Mouse (Mus musculus) right cerebral cortex, postnatal 25 days (tissue): ENCODE measurements around the gene Prdm16.
A peak's percentile ranks its signal among the peaks of the same experiment; 100 is the strongest.

Experiments used
- DNase-seq: peaks from one replicate; pipeline ENCODE4 v3.0.0; 2022

Gene Prdm16

DNA sequence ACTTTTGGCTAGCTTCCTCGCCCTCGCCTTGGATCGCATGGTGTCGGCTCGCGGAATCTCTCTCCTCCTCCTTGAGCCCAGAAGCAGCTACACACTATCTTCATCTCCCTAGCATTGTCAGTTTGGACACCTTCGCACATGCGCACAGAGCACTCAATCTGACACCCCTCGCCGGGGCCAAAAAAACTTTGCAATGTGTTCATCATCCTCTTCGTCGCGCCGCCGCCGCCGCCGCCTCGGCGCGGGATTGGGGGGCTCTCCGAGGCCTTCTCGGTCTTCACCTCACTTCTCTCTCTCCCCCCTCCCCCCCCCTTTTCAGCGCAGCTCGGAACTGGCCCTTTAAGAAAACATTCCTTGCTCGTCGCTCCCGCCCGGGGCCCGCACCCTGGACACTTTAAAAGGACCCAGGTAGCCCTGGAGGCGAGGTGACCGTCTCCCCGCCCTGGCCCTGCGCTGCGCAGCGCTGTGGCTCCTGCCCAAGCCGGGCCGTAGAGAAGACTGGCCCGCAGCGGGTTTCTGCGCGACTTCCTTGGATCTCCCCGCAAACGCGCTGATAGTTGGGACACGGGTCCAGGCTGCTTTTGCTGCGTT lies at the start of gene Prdm16:
TSS of gene Prdm16 (minus strand) at position 153 of the 591 bp plus-strand sequence.
- peak; percentile 40 for DNase-seq

DNA sequence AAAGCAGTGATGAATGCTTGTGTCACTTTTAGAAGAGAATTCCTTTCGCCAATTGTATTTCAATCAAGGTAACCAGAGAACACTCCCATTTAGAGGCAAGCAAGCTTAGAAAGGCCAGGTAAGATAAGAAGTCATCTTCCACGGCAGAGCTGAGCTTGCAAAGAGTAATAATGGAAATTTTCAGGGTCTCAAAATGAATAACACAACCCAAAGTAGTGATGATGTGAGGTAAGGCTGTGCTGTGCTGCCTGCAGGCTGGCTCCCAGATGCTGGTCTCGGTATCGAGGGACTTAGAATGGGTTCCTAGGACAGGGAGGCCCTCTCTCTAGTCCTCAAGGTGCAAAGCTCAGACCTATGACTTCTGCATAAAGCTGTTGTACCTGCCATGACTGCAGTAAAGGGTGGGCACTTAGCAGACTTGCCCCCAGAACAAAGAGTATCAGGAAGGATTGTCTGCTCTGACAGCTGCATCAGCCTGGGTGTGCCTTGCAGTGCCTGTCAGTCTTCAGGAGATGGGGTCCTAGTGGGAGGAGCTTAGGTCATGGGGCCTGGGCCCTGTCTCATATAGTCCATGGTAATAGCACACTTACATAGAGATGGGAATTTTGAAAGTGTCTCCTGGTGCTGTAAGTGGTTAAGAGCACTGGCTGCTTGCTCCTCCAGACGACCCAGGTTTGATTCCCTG lies 46.5 kb upstream of the Prdm16 start:
- DNase-seq: no peak

DNA sequence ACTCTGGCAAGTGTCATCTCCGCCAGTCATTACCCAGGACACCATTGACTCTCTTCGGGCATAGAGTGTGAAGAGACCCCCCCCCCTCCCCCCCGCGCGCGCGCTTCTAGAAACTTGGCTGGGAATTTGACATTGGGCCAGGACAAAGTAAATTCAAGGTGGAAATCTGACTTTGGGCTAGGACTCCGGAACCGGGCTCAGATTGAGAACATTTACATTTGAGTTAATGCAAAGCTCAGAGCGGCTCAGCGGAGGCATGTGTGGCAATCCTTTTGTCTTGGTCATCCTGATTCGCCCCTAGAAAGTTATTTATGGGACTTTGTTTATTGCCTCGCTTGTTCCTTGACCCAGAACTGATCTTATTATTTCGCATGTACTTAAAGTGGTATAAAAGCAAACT lies 45.6 kb upstream of the Prdm16 start:
- DNase-seq: no peak

DNA sequence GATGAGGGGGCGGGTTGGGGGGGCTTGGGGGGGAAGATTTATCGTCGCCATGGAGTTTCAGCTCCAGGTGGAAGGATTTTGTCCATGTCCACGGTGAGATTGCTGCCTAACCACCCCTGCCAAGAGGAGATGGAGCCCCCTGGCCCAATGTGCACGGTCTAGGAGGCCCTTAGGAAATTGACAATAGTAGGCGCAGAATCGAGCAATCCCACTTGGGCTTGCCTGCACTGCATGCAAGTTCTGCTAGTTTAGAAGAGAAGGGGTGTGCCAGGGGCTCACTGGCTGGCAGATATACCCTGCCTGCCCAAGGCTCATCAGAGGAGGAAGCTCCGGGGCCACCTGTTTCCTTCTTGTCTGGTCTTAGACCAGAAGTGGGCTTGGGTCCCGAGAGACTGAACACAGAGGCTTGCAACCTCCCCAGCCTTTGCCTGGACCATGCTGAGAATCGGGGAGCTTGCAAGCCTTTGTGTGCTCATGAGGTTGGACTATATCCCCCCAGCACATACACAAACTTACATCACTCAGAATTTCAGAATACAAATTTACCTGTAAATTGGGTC lies 38.8 kb upstream of the Prdm16 start:
- no peak for DNase-seq

- no peak for DNase-seq
Measured at GRCm38 (mm10) chr4:154674966-154675365, 38.3 kb upstream of the Prdm16 start.

- peak; percentile 31 for DNase-seq
Measured at GRCm38 (mm10) chr4:154674541-154674940, 37.9 kb upstream of the Prdm16 start.

DNA sequence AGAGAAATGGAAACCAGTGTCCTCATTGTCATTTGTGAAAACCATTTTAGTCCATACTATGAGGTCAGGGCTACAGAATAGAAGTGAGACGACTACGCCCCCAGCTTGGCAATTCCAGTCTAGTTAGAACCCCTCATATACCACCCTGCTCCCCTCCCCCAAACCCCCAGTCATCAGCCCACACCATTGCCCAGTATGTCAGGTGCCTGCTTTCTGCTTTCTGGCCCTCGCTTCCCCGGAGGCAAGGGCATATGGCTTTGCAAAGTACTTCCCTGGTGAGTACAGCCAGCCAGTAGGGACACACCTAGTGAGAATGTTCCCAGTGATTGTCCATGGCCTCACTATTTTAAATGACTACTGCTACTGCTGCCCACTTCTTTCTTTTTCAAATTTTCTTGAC lies 37.3 kb upstream of the Prdm16 start:
- no peak for DNase-seq

- no peak for DNase-seq
Measured at GRCm38 (mm10) chr4:154672027-154672426, 35.4 kb upstream of the Prdm16 start.

DNA sequence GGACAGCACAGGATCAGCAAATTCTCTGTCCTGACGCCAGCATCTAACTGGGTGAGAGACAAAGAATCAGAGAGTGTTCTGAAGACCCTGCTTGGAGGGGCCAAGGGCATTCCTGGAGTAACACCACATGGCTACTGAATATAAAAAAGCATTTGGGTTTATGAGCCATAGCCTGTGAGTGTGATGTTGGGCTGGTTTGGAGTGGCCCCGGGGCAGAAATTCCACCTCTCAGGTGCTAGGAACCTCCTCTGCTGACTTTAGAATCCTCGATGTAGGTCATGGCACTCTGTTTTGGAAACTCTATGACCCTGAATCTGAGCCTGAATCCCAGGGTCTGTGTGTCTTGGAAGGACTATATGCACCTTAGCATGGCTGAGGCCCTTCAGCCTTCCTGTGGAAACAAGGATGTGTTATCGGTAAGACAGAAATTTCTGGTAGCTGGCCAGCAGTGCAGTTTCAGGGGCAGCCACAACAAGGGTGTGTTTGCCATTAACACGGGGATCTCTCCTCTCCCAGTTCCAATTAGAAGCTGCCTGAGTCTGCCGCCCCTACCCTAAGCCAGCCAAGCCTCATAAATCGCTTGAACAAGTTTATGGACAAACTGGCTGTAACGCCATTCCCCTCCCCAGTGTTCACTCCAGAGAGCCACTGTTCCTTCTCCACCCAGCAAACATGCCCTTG lies 34.7 kb upstream of the Prdm16 start:
- DNase-seq: no peak

DNA sequence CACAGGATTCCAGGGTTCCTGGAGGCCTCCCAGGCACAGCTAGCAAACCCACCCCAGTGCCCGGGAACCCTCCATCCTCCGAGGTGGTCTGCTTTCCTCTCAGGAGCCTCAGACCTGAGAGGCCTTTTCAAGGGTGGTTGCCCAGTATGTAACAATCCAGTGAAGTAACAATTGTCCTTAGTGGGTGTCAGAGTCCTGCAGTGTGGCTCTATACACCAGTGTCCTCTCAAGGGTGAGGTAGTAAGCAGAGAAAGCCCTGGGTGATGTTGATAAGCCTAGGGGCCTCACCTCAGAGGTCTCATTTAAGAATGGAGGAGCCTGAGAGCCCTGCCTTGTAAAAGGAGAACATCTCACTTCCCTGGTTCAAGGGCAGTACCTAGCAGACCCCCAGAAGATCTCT lies 31.1 kb upstream of the Prdm16 start, which contains the start of gene Actrt2:
TSS of gene Actrt2 (minus strand) at position 101 of the 400 bp plus-strand sequence.
- no peak for DNase-seq

GRCm38 (mm10) chr4:154662681-154663215 lies 26.1 kb upstream of the Prdm16 start:
- no peak for DNase-seq

GRCm38 (mm10) chr4:154661256-154661655 lies 24.6 kb upstream of the Prdm16 start:
- no peak for DNase-seq

- no peak for DNase-seq
Measured at GRCm38 (mm10) chr4:154660025-154660424, 23.4 kb upstream of the Prdm16 start.

GRCm38 (mm10) chr4:154655134-154655910 lies 18.6 kb upstream of the Prdm16 start:
- DNase-seq: peak; percentile 28

DNA sequence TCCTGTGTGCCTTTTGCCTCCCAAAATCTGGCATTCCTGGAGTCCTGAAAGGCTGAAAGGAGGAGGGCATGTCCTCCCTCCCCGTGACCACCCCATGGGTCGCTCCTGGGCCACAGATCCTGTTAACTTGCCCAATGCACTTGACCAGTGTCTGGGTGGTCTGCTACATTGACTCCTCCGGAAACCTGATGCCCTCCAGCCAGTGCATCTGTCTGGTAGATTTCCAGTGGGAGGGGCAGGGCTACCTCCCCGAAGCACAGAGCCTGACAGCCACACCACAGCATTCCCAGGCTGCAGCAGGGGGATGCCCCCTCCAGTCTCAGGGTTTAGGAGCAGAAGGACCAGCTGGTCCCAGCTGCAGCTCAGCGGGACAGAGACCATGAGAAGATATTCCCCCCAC lies 15.8 kb upstream of the Prdm16 start:
- DNase-seq: no peak

GRCm38 (mm10) chr4:154649083-154649747 lies 12.5 kb upstream of the Prdm16 start:
- peak; percentile 32 for DNase-seq

GRCm38 (mm10) chr4:154642496-154642895 lies 5.8 kb upstream of the Prdm16 start:
- DNase-seq: no peak

GRCm38 (mm10) chr4:154641296-154642110 lies 4.8 kb upstream of the Prdm16 start:
- DNase-seq: no peak

DNA sequence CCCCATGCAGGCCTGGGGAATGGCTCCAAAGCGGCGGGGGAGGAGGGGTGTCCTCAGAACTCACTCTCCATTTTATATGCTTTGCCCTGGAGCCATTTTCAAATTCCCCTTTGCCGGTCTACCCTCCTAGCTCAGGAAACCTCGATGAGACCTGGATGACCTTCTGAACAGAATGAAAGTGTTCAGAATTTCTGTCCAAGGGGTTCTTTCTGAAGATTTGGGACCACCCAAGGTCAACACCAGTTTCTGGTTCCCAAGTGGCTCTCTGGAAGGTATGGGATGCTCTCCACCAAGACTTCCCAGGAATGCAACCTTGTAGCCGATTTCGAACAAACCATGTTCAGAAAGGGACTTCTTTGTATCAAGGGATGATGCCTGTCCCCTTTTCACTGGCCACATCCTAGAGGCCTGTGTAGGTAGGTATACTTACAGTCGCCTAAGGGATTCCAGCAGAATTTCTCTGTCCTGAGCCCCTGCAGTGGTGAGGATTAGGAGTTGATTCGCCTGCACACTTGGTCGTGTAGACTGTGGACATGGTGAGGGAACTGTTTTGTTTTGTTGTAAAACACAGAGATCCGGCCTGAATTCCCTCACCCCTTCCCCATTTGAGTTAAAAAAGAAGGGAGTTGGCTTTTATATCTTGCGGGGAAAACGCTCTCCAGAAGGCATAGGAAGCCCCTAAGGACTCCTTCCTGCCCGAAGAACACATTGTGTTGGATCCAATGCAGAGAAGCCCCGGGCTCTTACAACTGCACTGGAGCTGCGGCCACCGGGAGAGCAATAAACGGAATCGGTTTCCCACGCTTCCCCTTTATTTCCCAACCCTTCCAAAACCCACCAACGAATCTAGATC lies 4.0 kb upstream of the Prdm16 start:
- no peak for DNase-seq
